Mouse (Mus musculus): Measurements from ENCODE around the gene Vti1b.

The Vti1b gene

DNA sequence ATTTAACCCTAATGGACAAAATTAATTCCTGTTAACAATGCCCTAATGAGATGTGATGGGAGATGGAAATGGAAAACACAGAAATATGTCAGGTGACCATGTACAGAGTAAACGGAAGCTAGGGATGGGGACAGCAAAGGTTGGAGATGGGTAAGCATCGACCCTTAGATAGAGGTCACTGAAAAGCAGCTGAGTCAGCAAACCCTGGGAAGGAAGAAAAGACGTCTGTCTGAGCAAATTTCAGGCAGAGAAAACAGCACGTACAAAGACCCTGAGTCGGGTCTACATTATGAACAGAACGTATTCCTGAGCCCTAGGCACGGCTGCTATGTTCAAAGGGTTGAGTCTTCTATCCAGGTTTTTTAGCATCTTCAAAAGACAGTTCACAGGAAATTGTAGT lies 35.5 kb downstream of the Vti1b start:
- DNase-seq, result no peak

DNA sequence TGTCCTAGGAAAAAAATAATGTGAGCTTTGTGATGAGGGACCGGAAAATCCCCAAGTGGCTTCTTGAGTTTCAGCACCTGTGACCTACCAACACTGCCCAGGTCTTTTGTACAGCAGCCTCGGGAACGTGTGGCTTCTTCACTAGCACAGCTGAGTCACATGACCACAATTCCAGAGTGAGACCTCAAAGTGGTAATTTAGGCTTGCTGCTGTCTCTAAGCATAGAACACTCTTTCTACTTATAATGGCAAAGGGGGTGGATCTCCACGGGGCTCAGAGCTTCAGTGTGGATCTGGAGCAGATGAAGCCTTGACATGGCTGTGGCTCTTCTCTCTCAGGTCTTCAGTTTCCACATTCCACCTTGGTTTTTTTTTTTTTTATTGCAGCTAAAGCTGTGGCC lies 37.4 kb downstream of the Vti1b start:
- no peak for DNase-seq

DNA sequence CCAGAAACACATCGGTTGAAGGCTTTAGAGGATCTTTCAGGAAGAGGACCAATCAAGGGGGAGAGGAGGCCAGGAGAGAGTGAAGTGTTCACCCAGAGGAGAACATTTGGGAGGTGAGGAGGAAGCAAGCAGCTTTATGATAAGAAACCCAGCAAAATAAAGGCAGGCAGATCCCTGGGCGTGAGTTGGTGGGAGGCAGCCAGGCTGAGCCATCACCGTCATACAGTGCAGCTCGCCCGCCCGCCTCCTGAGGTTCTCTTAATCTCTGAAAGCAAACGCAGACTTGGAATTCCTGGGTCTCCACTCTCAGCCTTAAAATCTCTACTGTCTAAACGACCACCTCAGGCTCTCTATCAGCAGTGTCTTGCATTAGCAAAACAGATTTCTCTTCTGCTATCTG lies 37.8 kb downstream of the Vti1b start:
- DNase-seq, result no peak

DNA sequence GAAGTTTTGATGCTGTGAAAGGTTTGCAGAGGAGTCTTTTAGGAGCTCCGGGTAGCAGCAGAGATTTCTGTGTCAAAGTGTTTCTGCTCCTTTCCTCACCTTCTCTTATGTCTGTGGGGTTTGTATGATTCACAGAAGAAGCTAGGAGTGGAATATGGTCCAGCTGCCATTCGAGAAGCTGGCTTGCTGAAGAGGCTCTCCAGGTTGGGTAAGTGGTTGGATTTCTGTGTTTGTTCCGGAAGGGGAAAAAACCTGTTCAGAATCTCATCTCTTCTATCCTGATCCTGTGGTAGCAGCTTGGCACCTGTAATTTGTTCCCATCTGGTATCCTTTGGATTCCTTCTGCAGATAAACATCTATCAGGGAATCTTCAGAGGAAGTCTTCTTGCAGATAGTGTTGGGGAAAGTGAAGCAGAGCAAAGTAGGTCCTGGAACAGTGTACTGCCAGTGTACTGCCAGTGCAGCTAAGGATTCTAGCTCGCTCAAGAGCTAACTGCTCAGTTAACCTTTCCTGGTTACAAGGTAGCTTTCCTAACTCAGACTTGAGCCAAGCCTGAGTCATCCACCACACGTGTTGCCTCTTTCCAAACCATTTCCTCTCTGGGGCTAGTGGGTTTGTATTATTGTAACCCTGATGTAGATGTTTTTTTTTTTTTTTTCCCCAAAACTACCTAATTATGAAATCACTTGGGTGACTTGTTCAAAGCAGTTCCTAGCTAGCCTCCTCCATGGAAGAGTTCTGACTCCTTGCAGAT lies 40.6 kb downstream of the Vti1b start:
- no peak for DNase-seq

DNA sequence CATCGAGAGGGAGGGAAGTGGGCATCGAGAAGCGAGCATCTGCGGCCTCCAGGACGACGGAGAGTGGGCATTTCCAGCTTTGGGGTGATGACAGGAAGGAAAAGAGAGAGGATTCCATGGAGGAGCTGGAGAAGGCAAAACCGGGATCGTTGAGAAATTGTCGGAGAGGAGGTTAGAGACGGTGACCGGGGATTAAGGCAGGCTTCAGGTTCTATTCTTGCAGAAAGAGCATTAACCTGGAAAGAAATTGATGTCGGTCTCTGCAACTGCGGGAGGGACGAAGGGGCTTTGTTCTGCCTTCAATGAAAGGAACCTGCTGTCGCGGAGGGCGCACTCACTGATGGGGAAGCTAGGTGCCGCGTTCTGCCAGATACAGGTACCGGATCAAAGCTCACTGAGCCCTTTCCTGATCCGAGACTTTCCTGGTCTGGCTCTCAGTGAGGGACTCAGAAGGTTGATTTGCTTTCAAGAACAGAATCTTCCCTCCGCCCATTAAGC lies 41.2 kb downstream of the Vti1b start:
- no peak for DNase-seq

DNA sequence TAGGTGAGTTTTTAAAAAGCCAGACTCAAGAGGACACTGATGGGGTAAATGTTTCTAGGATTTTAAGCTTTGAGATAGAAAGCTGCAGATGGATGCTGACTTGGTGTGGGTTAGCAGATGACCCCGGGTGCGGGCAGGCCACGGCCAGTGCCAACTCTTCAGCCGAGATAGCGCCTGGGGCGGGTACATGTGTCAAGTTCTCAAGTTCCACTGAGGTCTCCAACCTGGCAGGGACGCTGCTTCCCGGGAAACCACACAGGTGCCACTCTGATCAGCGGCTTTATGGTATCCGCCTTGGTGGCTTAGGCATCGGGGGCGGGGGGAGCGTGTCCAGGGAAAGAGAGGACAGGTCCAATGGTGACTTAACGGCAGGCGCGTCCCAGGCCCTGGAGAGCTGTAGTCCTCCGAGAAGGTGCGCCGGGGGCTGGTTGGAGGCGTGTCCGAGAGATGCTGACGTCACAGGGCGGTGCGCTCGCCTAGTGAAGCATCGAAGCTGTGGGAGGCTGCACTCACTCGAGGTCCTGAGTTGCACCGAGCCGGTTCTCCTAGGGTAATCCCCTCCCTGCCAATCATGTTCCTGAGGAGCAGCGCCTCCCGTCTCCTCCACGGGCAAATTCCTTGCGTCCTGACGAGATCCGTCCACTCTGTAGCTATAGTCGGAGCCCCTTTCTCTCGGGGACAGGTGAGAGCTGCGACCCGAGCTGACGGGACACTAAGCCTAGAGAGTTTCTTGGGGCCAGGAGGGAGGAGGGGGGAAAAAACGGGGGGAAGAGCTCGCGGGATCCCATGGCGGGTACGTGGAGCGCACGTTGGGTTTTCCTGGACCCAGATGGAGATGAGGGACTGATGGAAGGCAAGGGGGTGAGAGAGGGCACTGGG lies 41.9 kb downstream of the Vti1b start, which contains the start of gene Arg2:
Gene Arg2 (plus strand): TSS at position 479 of the 879 bp plus-strand sequence.
- DNase-seq, result peak; percentile 67

DNA sequence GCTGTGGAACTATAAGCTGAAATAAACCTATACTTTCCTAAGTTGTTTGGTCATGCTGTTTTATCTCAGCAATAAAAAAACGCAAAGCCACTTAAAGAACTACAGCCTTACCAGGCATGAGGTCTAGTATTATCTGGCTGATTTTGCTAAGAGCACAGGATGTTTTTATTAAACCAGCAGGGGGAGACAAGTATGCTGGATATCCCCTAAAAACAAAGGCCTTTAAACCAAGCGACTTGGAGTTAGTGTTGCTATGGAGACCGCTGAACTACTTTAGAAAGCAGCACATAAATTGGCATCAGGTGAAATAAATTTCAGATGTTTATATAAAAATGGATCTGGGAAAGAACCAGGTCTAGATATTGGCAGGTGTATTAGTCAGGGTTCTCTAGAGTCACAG lies 49.6 kb downstream of the Vti1b start:
- no peak for DNase-seq

DNA sequence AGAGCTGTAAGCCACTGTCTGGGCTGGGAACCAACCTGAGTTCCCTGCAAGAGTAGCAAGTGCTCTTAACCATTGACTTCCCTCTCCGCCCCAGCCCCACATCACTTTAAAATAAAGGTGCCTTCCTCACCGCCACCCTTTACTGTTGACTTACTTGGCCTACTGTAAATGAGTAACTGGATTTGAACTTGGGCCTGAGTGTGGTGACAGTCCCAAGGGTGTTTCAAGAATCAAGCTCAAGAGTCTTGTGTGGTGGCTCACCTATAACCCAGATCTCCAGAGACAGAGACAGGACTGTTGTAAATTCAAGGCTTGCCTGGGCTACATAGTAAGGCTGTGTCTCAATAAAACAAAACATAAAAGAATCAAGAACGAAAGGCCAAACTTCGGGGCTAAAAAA lies 53.5 kb downstream of the Vti1b start:
- DNase-seq, result no peak
